Mouse (Mus musculus): ENCODE results near the gene Ptk7. TPM values are rescaled to one million over a fixed set of nuclear protein-coding genes. Genes with fewer than 3 reads are reported as not detected.
A peak's percentile ranks its signal among the peaks of the same experiment; 100 is the strongest.

Gene Ptk7
- polyA plus RNA-seq, 1 experiment = 6.3 TPM

GRCm38 (mm10) chr17:46612820-46613219, 16.5 kb downstream of the Ptk7 start:
- DNase-seq (ENCODE audit: extremely low spot score in 1 of 2, low spot score in 1 of 2) = no peak

- DNase-seq (ENCODE audit: extremely low spot score in 1 of 2, low spot score in 1 of 2) = no peak
Observed at GRCm38 (mm10) chr17:46612189-46612588, 17.1 kb downstream of the Ptk7 start.

GRCm38 (mm10) chr17:46611316-46611715, 18.0 kb downstream of the Ptk7 start:
- DNase-seq (ENCODE audit: extremely low spot score in 1 of 2, low spot score in 1 of 2) = no peak

- no peak for DNase-seq (ENCODE audit: extremely low spot score in 1 of 2, low spot score in 1 of 2)
Observed at GRCm38 (mm10) chr17:46609721-46610514, 19.4 kb downstream of the Ptk7 start.

GRCm38 (mm10) chr17:46605987-46606386, 23.3 kb downstream of the Ptk7 start:
- peak; percentile 30 to 61 for DNase-seq (ENCODE audit: extremely low spot score in 1 of 2, low spot score in 1 of 2)

- DNase-seq (ENCODE audit: extremely low spot score in 1 of 2, low spot score in 1 of 2) = no peak
Observed at GRCm38 (mm10) chr17:46605126-46605525, 24.2 kb downstream of the Ptk7 start.

GRCm38 (mm10) chr17:46603229-46603628, 26.1 kb downstream of the Ptk7 start:
- no peak for DNase-seq (ENCODE audit: extremely low spot score in 1 of 2, low spot score in 1 of 2)

- no peak for DNase-seq (ENCODE audit: extremely low spot score in 1 of 2, low spot score in 1 of 2)
Observed at GRCm38 (mm10) chr17:46602212-46602611, 27.1 kb downstream of the Ptk7 start.

GRCm38 (mm10) chr17:46600569-46600968, 28.7 kb downstream of the Ptk7 start:
- DNase-seq (ENCODE audit: extremely low spot score in 1 of 2, low spot score in 1 of 2) = no peak

GRCm38 (mm10) chr17:46598963-46599362, 30.3 kb downstream of the Ptk7 start:
- peak in 1 of 2 experiments; percentile 35 for DNase-seq (ENCODE audit: extremely low spot score in 1 of 2, low spot score in 1 of 2)

- DNase-seq (ENCODE audit: extremely low spot score in 1 of 2, low spot score in 1 of 2) = no peak
Observed at GRCm38 (mm10) chr17:46597956-46598355, 31.3 kb downstream of the Ptk7 start.

- peak in 1 of 2 experiments; percentile 38 for DNase-seq (ENCODE audit: extremely low spot score in 1 of 2, low spot score in 1 of 2)
Observed at GRCm38 (mm10) chr17:46595336-46595735, 34.0 kb downstream of the Ptk7 start.

- no peak for DNase-seq (ENCODE audit: extremely low spot score in 1 of 2, low spot score in 1 of 2)
Observed at GRCm38 (mm10) chr17:46594606-46595005, 34.7 kb downstream of the Ptk7 start.

- DNase-seq (ENCODE audit: extremely low spot score in 1 of 2, low spot score in 1 of 2) = no peak
Observed at GRCm38 (mm10) chr17:46593124-46593523, 36.2 kb downstream of the Ptk7 start.

- no peak for DNase-seq (ENCODE audit: extremely low spot score in 1 of 2, low spot score in 1 of 2)
Observed at GRCm38 (mm10) chr17:46591406-46591805, 37.9 kb downstream of the Ptk7 start.

GRCm38 (mm10) chr17:46590439-46590838, 38.9 kb downstream of the Ptk7 start:
- no peak for DNase-seq (ENCODE audit: extremely low spot score in 1 of 2, low spot score in 1 of 2)

- no peak for DNase-seq (ENCODE audit: extremely low spot score in 1 of 2, low spot score in 1 of 2)
Observed at GRCm38 (mm10) chr17:46589635-46590314, 39.5 kb downstream of the Ptk7 start.

GRCm38 (mm10) chr17:46588913-46589312, 40.4 kb downstream of the Ptk7 start:
- no peak for DNase-seq (ENCODE audit: extremely low spot score in 1 of 2, low spot score in 1 of 2)

GRCm38 (mm10) chr17:46588173-46588572, 41.1 kb downstream of the Ptk7 start:
- DNase-seq (ENCODE audit: extremely low spot score in 1 of 2, low spot score in 1 of 2) = no peak

GRCm38 (mm10) chr17:46586327-46586726, 43.0 kb downstream of the Ptk7 start:
- no peak for DNase-seq (ENCODE audit: extremely low spot score in 1 of 2, low spot score in 1 of 2)

GRCm38 (mm10) chr17:46578650-46579049, 50.7 kb downstream of the Ptk7 start:
- DNase-seq (ENCODE audit: extremely low spot score in 1 of 2, low spot score in 1 of 2) = no peak

- no peak for DNase-seq (ENCODE audit: extremely low spot score in 1 of 2, low spot score in 1 of 2)
Observed at GRCm38 (mm10) chr17:46576070-46576469, 53.2 kb downstream of the Ptk7 start.

Data from frontal cortex, adult 2 months (tissue).